Mouse (Mus musculus) left cerebral cortex, adult 9 months (tissue): ENCODE measurements at regions not wholly inside any gene's neighbourhood (a gene's known extent, or its start where the extent isn't known, plus 50 kb on each side); places are given as distances from the start of the nearest gene placed in this dataset.

Source experiments
- DNase-seq, 2 experiments: peaks; one replicate each; pipeline ENCODE4 v3.0.0; 2022; ENCODE audit warnings: low spot score in 2 of 2

GRCm38 (mm10) chr1:193800998-193801397 is 430.9 kb upstream of the Camk1g start:
- DNase-seq = no peak

- no peak for DNase-seq
Measured at GRCm38 (mm10) chr1:193790579-193790978, 420.5 kb upstream of the Camk1g start.

- no peak for DNase-seq
Measured at GRCm38 (mm10) chr1:193788496-193788895, 418.4 kb upstream of the Camk1g start.

GRCm38 (mm10) chr1:193787417-193787816 is 417.3 kb upstream of the Camk1g start:
- no peak for DNase-seq

GRCm38 (mm10) chr1:193784966-193785365 is 414.9 kb upstream of the Camk1g start:
- DNase-seq = peak in 1 of 2 experiments; percentile 17

- DNase-seq = no peak
Measured at GRCm38 (mm10) chr1:193784526-193784925, 414.4 kb upstream of the Camk1g start.

- no peak for DNase-seq
Measured at GRCm38 (mm10) chr1:193778181-193778580, 408.1 kb upstream of the Camk1g start.

GRCm38 (mm10) chr1:193769546-193769945 is 399.4 kb upstream of the Camk1g start:
- DNase-seq = peak in 1 of 2 experiments; percentile 11

GRCm38 (mm10) chr1:193764103-193764502 is 394.0 kb upstream of the Camk1g start:
- DNase-seq = no peak

GRCm38 (mm10) chr1:193751819-193752251 is 381.7 kb upstream of the Camk1g start:
- peak; percentile 45 to 56 for DNase-seq

- peak in 1 of 2 experiments; percentile 42 for DNase-seq
Measured at GRCm38 (mm10) chr1:193750929-193751328, 380.8 kb upstream of the Camk1g start.

- DNase-seq = no peak
Measured at GRCm38 (mm10) chr1:193747426-193747960, 377.4 kb upstream of the Camk1g start.

GRCm38 (mm10) chr1:193742688-193743087 is 372.6 kb upstream of the Camk1g start:
- no peak for DNase-seq

- DNase-seq = no peak
Measured at GRCm38 (mm10) chr1:193738821-193739220, 368.7 kb upstream of the Camk1g start.

GRCm38 (mm10) chr1:193735949-193736518 is 365.9 kb upstream of the Camk1g start:
- no peak for DNase-seq

GRCm38 (mm10) chr1:193734014-193734763 is 364.1 kb upstream of the Camk1g start:
- DNase-seq = no peak

GRCm38 (mm10) chr1:193733402-193733801 is 363.3 kb upstream of the Camk1g start:
- no peak for DNase-seq

- DNase-seq = no peak
Measured at GRCm38 (mm10) chr1:193732113-193732512, 362.0 kb upstream of the Camk1g start.

GRCm38 (mm10) chr1:193721850-193722249 is 351.8 kb upstream of the Camk1g start:
- no peak for DNase-seq

- no peak for DNase-seq
Measured at GRCm38 (mm10) chr1:193720420-193720851, 350.3 kb upstream of the Camk1g start.

GRCm38 (mm10) chr1:193715328-193715727 is 345.2 kb upstream of the Camk1g start:
- DNase-seq = no peak

- DNase-seq = no peak
Measured at GRCm38 (mm10) chr1:193714631-193715030, 344.5 kb upstream of the Camk1g start.

GRCm38 (mm10) chr1:193705205-193705604 is 335.1 kb upstream of the Camk1g start:
- no peak for DNase-seq
